Mouse (Mus musculus) forebrain, embryonic 13.5 days (tissue): ENCODE measurements around the gene Ablim1. TPM values are rescaled to one million over a fixed set of nuclear protein-coding genes. Genes with fewer than 3 reads are reported as not detected.

Experiments used
- ATAC-seq: fragments of 200-750 bp; cut with Nextera tagmentation; 2 replicates; pipeline ENCODE4 v1.8.0; 2017
- H3K27ac ChIP-seq: fragments of 300-500 bp; sonication (generic); 2 replicates; pipeline ENCODE4 v1.5.1; 2015; ENCODE audit warnings: inconsistent platforms, mild to moderate bottlenecking, moderate library complexity
- H3K27me3 ChIP-seq: fragments of 300-500 bp; sonication (generic); 2 replicates; pipeline ENCODE4 v1.6.1; 2015; ENCODE audit warnings: mild to moderate bottlenecking, inconsistent platforms
- H3K36me3 ChIP-seq: fragments of 300-500 bp; sonication (generic); 2 replicates; pipeline ENCODE4 v1.6.1; 2015; ENCODE audit warnings: mild to moderate bottlenecking, inconsistent platforms; ENCODE audit not compliant: poor library complexity, severe bottlenecking
- H3K4me1 ChIP-seq: fragments of 300-500 bp; sonication (generic); 2 replicates; pipeline ENCODE4 v1.6.1; 2015; ENCODE audit warnings: inconsistent platforms
- H3K4me2 ChIP-seq: fragments of 300-500 bp; sonication (generic); 2 replicates; pipeline ENCODE4 v1.6.1; 2015; ENCODE audit warnings: inconsistent platforms, mild to moderate bottlenecking, moderate library complexity
- H3K4me3 ChIP-seq: fragments of 300-500 bp; sonication (generic); 2 replicates; pipeline ENCODE4 v1.5.1; 2015; ENCODE audit warnings: mild to moderate bottlenecking, inconsistent platforms
- H3K9ac ChIP-seq: fragments of 300-500 bp; sonication (generic); 2 replicates; pipeline ENCODE4 v1.6.1; 2015; ENCODE audit warnings: mild to moderate bottlenecking, inconsistent platforms
- H3K9me3 ChIP-seq: fragments of 300-500 bp; sonication (generic); replicated peaks from 2 replicates; pipeline ENCODE4 v1.6.1; 2016; ENCODE audit warnings: inconsistent platforms
- WGBS: fragments of 180-500 bp; shearing (Covaris S2); methylation state at CpG from one replicate; pipeline ENCODE4 v1.1.7; 2015; 5-methylcytosine and 5-hydroxymethylcytosine counted together
- polyA plus RNA-seq: library from polyadenylated mRNA; unstranded; fragments of >200 nt; fragmentation: Nextera tagmentation; extraction: Ambion mirVana; gene quantifications from 2 replicates; pipeline ENCODE4 v1.2.1, GENCODE M21; 2015

Ablim1 gene
- polyA plus RNA-seq, 1 experiment from 2014 or later, result 16.5 TPM

GRCm38 (mm10) chr19:57316597-57316996 is 1.9 kb upstream of the Ablim1 start:
- no peak overlapping the region for H3K9ac ChIP-seq
- peaks cover 16% of the 10 kb centered on the region; the same call in 1 of the 2 replicates for H3K27me3 ChIP-seq
- WGBS, result 89% methylated on average over 3 of the region's 3 CpGs
- H3K4me1 ChIP-seq, result peaks cover 9% of the 10 kb centered on the region
- H3K9me3 ChIP-seq, result no peaks in the 10 kb centered on the region
- no peak overlapping the region for H3K4me2 ChIP-seq
- no peak for ATAC-seq
- no peak overlapping the region for H3K4me3 ChIP-seq
- no peaks in the 10 kb centered on the region for H3K36me3 ChIP-seq
- no peak overlapping the region for H3K27ac ChIP-seq

GRCm38 (mm10) chr19:57315013-57315565 is 370 bp upstream of the Ablim1 start:
- peak overlapping the region; percentile 61 for H3K4me3 ChIP-seq
- peak overlapping the region; percentile 73 for H3K9ac ChIP-seq
- peak; percentile 70 for ATAC-seq
- peak overlapping the region; percentile 89 for H3K4me2 ChIP-seq
- H3K4me1 ChIP-seq, result peaks cover 9% of the 10 kb centered on the region
- no peaks in the 10 kb centered on the region for H3K9me3 ChIP-seq
- 41% methylated on average over 11 of the region's 11 CpGs for WGBS
- peaks cover 16% of the 10 kb centered on the region; the same call in 1 of the 2 replicates for H3K27me3 ChIP-seq
- no peaks in the 10 kb centered on the region for H3K36me3 ChIP-seq
- peak overlapping the region; percentile 63; the same call in 1 of the 2 replicates for H3K27ac ChIP-seq

GRCm38 (mm10) chr19:57313891-57314345 is 801 bp downstream of the Ablim1 start:
- ATAC-seq, result no peak; the same call in 1 of the 2 replicates
- H3K36me3 ChIP-seq, result no peaks in the 10 kb centered on the region
- H3K9ac ChIP-seq, result peak overlapping the region; percentile 73; the same call in 1 of the 2 replicates
- peaks cover 9% of the 10 kb centered on the region for H3K4me1 ChIP-seq
- no peak overlapping the region for H3K27ac ChIP-seq
- peaks cover 16% of the 10 kb centered on the region; the same call in 1 of the 2 replicates for H3K27me3 ChIP-seq
- no peaks in the 10 kb centered on the region for H3K9me3 ChIP-seq
- peak overlapping the region; percentile 61 for H3K4me3 ChIP-seq
- 72% methylated on average over 3 of the region's 3 CpGs for WGBS
- H3K4me2 ChIP-seq, result peak overlapping the region; percentile 89

- Histone ChIP-seq H3K4me3 (no peak overlapping the region), H3K9ac (no peak overlapping the region), H3K27me3 (peaks cover 16% of the 10 kb centered on the region; the same call in 1 of the 2 replicates), H3K9me3 (no peaks in the 10 kb centered on the region), H3K4me1 (peaks cover 9% of the 10 kb centered on the region), H3K4me2 (peak overlapping the region; percentile 12), H3K36me3 (no peaks in the 10 kb centered on the region), H3K27ac (no peak overlapping the region)
- WGBS, result 80% methylated on average over 10 of the region's 10 CpGs
- ATAC-seq, result no peak
Measured at GRCm38 (mm10) chr19:57313226-57313625, 1.5 kb downstream of the Ablim1 start.

- no peak for ATAC-seq
- Histone ChIP-seq H3K27ac (no peak overlapping the region), H3K36me3 (no peaks in the 10 kb centered on the region), H3K4me3 (no peak overlapping the region), H3K9me3 (no peaks in the 10 kb centered on the region), H3K27me3 (peaks cover 10% of the 10 kb centered on the region; the same call in 1 of the 2 replicates), H3K4me1 (peaks cover 7% of the 10 kb centered on the region), H3K9ac (no peak overlapping the region), H3K4me2 (no peak overlapping the region)
- 71% methylated on average over 4 of the region's 4 CpGs for WGBS
Measured at GRCm38 (mm10) chr19:57309980-57310379, 4.7 kb downstream of the Ablim1 start.

- Histone ChIP-seq H3K27me3 (no peaks in the 10 kb centered on the region), H3K9ac (no peak overlapping the region), H3K4me3 (no peak overlapping the region), H3K4me2 (no peak overlapping the region), H3K9me3 (no peaks in the 10 kb centered on the region), H3K27ac (no peak overlapping the region), H3K36me3 (no peaks in the 10 kb centered on the region), H3K4me1 (peaks cover 9% of the 10 kb centered on the region)
- ATAC-seq, result no peak
- WGBS, result 68% methylated on average over 4 of the region's 4 CpGs
Measured at GRCm38 (mm10) chr19:57306601-57307000, 8.1 kb downstream of the Ablim1 start.

DNA sequence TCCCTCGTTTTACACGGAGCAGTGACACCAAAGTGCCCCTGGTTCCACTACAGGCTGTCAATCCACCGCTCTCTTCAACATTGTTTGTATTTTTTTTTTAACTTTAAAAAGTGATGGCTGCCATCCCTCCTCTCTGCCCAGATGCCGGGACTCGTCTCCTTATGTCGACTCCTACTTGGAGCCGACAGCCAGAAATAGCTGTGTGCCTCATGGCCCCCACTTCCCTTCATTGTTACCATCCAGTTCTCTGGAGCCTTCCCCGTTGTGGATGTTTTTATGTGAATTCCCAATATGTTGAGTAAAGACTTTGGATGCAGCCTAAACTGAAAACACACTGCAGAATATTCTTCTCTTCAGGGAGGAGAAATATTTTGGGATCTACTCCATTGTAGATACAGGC is 8.7 kb downstream of the Ablim1 start:
- Histone ChIP-seq H3K4me1 (peaks cover 9% of the 10 kb centered on the region), H3K27me3 (no peaks in the 10 kb centered on the region), H3K4me3 (no peak overlapping the region), H3K4me2 (no peak overlapping the region), H3K9ac (no peak overlapping the region), H3K36me3 (no peaks in the 10 kb centered on the region), H3K27ac (no peak overlapping the region), H3K9me3 (no peaks in the 10 kb centered on the region)
- 76% methylated on average over 8 of the region's 8 CpGs for whole genome bisulfite sequencing
- no peak for ATAC-seq

- H3K4me2 ChIP-seq, result no peak overlapping the region
- H3K4me3 ChIP-seq, result no peak overlapping the region
- no peak overlapping the region for H3K27ac ChIP-seq
- no peaks in the 10 kb centered on the region for H3K36me3 ChIP-seq
- 76% methylated on average over 2 of the region's 2 CpGs for WGBS
- ATAC-seq, result no peak
- no peaks in the 10 kb centered on the region for H3K27me3 ChIP-seq
- H3K4me1 ChIP-seq, result peaks cover 9% of the 10 kb centered on the region
- H3K9me3 ChIP-seq, result no peaks in the 10 kb centered on the region
- H3K9ac ChIP-seq, result no peak overlapping the region
Measured at GRCm38 (mm10) chr19:57304666-57305065, 10.1 kb downstream of the Ablim1 start.

DNA sequence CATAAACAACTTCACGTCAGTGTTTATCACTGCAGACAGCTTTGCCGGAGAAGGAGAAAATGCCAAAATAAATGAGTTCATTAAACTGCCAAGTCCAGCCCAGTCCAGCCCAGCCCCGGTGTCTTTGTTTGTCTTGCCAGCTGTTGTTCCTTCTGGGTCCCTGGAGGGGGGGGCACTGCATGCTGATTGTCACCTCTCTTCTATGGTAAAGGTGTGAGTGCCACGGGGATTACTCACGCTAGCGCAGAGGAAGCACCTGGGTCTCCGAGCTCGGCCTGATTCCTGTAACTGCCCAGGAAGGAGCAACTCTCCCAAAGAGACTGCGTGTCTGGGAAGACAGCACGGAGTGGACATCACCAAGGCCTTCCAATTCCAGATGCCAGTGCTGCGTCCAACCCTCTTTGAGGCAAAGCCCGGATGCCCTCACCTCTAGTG is 12.7 kb downstream of the Ablim1 start:
- H3K9ac ChIP-seq, result no peak overlapping the region
- ATAC-seq, result no peak
- H3K27me3 ChIP-seq, result no peaks in the 10 kb centered on the region
- no peaks in the 10 kb centered on the region for H3K9me3 ChIP-seq
- peaks cover 9% of the 10 kb centered on the region for H3K4me1 ChIP-seq
- no peaks in the 10 kb centered on the region for H3K36me3 ChIP-seq
- no peak overlapping the region for H3K4me2 ChIP-seq
- 61% methylated on average over 12 of the region's 12 CpGs for WGBS
- no peak overlapping the region for H3K4me3 ChIP-seq
- 0 out of 2 replicates have a peak overlapping the region, but pooled peaks have one; percentile 19 for H3K27ac ChIP-seq

DNA sequence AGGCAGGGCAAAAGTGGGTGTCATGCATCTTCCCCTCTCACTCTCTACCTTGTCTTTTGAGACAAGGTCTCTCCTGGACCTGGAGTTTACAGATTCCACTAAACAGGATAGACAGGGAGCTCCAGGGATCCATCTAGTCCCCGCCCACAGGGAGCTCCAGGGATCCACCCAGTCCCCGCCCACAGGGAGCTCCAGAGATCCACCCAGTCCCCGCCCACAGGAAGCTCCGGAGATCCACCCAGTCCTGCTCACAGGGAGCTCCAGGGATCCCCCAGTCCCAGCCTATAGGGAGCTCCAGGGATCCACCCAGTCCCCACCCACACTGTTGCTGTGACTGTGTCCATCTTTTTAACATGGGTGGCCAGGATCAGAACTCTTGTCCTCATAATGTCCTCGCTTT is 16.7 kb downstream of the Ablim1 start:
- 74% methylated on average over 5 of the region's 5 CpGs for WGBS
- ATAC-seq, result no peak
- no peak overlapping the region for H3K9ac ChIP-seq
- peaks cover 9% of the 10 kb centered on the region for H3K4me1 ChIP-seq
- H3K27me3 ChIP-seq, result no peaks in the 10 kb centered on the region
- no peaks in the 10 kb centered on the region for H3K9me3 ChIP-seq
- no peak overlapping the region for H3K4me3 ChIP-seq
- H3K27ac ChIP-seq, result no peak overlapping the region
- H3K4me2 ChIP-seq, result no peak overlapping the region
- H3K36me3 ChIP-seq, result no peaks in the 10 kb centered on the region

DNA sequence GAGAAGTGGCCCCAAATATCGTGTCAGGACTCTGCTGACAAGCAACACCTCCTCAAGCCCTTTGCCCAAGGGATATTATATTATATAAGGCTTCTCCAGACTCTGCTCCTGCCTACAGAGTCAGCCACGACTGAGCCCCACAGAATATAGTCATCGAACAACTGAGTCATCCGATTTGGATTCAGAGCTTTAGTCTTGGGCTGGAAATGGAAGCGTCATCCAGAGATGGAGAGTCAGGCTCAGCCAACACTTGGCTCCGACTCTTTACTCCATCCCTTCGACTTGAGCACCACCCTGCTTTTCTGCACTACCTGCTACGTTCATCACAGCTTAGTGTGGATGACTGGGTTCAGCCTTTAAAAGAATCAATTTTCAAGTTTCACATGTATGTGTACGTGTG is 17.3 kb downstream of the Ablim1 start:
- Histone ChIP-seq H3K9me3 (no peaks in the 10 kb centered on the region), H3K4me2 (no peak overlapping the region), H3K4me3 (no peak overlapping the region), H3K27me3 (no peaks in the 10 kb centered on the region), H3K9ac (no peak overlapping the region), H3K4me1 (peaks cover 9% of the 10 kb centered on the region), H3K27ac (no peak overlapping the region), H3K36me3 (no peaks in the 10 kb centered on the region)
- 88% methylated on average over 9 of the region's 9 CpGs for WGBS
- no peak for ATAC-seq

GRCm38 (mm10) chr19:57296539-57296938 is 18.2 kb downstream of the Ablim1 start:
- H3K27ac ChIP-seq, result no peak overlapping the region
- H3K4me2 ChIP-seq, result no peak overlapping the region
- H3K9me3 ChIP-seq, result no peaks in the 10 kb centered on the region
- H3K4me1 ChIP-seq, result no peaks in the 10 kb centered on the region
- H3K36me3 ChIP-seq, result no peaks in the 10 kb centered on the region
- 79% methylated on average over 5 of the region's 5 CpGs for WGBS
- H3K9ac ChIP-seq, result no peak overlapping the region
- H3K27me3 ChIP-seq, result no peaks in the 10 kb centered on the region
- no peak for ATAC-seq
- H3K4me3 ChIP-seq, result no peak overlapping the region

DNA sequence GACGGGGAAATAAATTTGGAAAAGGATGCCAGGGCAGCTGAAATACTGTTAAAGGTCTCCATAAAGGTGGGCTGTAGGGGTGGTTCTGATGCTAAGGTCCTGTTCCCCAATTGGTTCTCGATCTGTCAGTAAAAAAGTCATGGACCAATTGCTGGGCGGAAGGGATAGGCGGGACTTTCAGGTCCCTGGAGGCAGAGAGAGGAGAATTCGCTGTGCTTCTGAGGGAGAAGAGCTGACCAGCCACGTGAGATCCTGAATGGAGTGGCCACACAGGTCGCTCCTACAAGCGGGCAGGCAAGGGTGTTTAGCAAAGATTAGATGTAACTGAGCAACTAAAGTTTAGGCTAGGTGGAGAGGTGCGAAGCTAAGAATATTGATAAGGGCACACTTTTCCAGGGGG is 19.2 kb downstream of the Ablim1 start:
- H3K27ac ChIP-seq, result no peak overlapping the region
- H3K27me3 ChIP-seq, result no peaks in the 10 kb centered on the region
- H3K4me3 ChIP-seq, result no peak overlapping the region
- no peaks in the 10 kb centered on the region for H3K4me1 ChIP-seq
- ATAC-seq, result no peak
- H3K9ac ChIP-seq, result no peak overlapping the region
- H3K9me3 ChIP-seq, result no peaks in the 10 kb centered on the region
- H3K36me3 ChIP-seq, result no peaks in the 10 kb centered on the region
- no peak overlapping the region for H3K4me2 ChIP-seq
- 67% methylated on average over 9 of the region's 9 CpGs for WGBS
